Mouse (Mus musculus): ENCODE results near the gene Uhrf2.
"Not testable (repeated sequence)": the region's sequence is repeated elsewhere in the genome, so short reads cannot be mapped to it uniquely, and the experiment has no call there.

The Uhrf2 gene

DNA sequence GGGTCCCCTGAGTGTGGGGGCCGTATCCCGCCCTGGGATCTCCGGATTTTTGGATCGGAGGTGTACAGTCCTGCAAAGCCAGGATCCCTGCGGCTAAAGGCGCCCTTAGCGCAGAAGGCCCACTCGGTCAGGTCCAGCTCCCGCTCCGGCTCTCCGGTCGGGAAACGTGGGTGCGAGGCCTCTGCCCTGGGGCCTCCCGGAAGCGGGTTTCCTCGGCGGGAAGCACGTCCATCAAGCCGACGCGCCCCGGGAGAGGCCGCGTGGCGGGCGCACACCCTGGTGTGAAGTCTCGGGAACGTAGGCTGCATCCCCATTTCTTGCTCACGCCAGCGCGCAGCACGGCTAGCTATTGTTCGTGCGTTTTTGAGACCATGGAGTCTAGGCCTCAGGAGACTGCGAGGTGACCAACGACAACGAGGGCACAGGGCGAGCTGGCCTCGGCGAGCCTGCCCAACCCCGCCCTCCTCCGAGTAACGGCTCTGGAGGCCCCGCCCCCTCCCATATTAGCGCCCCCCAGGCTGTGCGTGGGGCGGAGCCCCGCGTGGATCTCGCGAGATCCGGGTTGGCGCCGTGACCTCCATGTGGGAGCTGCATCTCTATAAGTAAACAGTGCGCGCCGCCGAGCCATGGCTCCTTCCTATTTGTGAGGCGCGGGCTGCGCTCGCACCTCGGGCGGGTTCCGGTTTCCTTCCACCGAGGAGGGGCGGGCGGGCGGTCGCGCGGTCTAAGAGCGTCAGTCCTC, at the start of gene Uhrf2:
Gene Uhrf2, plus strand, starts transcription at position 620 of the 742 bp plus-strand sequence.
- peak; percentile 98 for DNase-seq

DNA sequence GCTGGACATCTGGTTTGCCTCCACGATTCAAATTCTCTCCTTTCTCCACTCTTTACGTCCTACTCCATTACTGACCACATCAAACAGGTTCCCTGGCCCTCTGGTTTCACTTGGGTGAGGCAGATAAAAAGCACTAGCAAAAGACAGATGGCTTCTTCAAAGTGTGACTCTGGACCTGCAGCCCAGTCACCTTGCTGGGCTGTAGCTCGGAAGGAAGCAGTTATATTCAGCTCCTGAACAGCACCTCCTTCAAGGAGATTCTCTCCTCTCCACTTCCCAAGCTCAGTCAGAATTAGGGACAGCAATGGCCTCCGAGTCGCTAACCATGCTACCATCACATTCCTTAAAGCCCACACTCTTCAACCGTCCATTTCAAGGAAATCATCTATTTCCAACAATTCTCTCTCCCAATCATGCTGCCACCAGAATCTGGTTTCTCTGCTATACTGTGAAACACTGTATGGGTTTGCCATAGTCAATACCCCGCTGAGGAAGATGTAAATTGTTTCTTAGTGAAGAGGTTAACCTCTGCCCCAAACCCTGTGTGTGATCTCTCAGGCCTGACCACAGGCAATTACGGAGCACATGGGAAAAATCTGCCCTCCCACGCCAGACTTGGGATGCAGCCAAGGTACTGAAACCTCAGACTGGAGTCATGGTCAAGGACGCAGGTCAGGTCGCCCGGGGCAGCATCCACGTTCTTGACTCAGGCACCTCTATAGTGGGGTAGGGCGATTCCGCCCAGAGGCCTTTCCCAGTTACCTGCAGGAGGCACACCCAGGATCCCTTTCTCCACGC, 45.9 kb upstream of the Uhrf2 start:
- DNase-seq = peak; percentile 5

DNA sequence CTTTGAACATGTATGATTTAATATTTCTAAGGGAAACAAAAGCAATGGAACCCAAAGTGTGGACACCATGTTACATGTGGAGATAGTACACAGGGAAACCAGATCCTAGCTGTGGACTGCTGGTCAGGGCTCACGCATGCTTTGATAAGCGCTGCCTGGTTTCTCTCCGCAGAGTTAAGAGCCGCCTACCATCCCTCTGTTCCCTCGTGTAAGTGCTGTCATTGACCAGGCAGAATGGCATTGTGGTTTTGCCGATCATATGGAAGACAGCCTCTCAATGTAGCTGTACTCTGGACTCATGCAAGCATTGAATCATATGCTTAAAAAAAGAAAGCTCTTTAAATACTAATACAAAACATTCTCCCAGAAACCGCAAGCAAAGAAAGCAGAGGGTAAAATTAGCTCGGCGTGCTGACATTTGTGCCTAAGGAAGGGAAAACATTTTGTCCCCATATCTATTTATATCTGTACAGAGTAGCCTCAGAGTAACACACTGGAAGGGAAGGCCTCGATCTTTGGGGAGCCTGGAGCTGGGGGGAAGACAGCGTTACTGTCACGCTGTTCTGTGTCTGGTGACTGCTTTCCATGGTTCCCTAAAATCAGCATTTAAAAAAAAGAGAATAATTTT, 43.7 kb upstream of the Uhrf2 start:
- DNase-seq = no peak

DNA sequence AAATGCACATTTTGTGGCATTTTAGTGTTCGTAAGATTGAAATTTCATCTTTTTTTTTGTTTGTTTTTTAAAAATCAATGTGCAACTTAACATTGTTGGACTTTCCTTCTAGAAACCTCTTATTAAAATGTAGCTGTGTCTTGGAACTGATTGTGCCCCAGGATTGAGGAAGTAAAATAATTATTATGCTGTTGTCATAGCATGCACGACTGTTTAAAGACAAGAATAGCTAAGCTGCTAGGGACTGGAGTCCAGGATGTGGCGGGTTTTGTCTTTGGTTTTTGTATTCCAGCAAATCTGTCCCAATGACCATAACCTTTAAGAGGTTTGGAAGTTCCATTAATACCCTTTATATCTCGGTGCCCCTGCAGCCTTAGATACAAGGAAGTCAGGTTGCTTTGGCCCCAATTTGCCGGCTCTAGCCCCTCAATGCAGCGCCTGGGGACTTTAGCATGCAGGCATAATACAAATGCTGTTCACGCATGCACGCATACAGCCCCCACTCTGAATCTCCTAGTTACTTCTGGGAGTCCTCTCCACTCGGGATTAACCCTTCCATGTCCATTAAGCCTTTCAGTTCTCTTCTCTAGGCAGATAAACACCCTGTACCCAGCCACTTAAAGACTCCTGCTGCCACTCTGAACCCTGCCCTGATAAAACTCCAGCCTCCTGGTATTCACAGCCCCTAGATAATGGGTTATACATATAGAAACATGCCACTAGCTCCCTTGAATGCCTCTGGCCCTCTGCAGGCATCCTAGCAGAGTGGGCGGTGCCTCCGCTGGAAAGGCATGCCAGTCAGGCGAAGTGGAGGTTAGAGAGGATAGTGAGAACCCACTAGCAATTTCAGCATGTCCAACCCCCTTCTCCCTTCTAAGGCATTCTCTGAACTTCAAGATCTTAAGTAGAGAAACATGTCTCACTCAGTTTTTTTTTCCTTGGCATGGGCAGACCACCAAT, 29.6 kb upstream of the Uhrf2 start:
- DNase-seq = no peak

DNA sequence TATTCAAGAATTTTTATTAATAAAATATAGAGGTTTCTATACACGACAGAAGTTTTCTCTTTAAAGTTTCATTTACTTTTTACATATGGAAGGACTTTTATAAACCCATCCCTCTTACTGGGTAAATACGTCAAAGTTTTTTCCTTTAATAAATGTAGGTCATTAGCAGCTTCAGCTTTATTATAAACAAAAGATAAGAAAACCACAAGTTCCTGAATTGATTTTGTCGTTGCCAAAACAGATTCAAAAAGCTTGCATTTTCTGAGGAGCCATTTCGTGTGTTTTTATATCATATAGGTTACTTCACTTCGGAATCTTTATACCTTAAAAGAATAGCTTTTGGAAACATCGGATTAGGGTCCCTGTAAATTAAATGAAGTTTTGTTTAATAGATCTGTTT, 28.8 kb upstream of the Uhrf2 start:
- no peak for DNase-seq

DNA sequence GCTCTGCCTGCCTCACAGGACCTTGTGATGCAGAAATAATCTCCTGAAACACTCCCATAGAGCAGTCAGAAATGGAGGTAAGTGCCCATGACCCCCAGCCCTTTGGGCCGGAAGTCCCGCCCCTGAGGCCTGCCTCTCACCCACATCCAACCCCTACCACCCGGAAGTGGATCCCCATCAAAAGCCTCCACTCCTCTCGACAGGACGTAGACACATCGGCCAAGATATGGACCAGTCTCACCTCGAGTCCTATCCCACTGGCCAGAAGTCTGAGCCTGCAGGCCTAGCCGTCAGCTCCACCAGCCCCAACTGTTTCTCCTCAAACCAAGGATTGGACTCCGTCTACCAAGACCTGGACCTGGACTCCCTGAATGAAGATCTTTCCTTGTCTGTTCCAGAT, 26.7 kb upstream of the Uhrf2 start, which contains the start of gene Trpd52l3:
Gene Trpd52l3, plus strand, starts transcription at position 170 of the 400 bp plus-strand sequence.
- DNase-seq = no peak

DNA sequence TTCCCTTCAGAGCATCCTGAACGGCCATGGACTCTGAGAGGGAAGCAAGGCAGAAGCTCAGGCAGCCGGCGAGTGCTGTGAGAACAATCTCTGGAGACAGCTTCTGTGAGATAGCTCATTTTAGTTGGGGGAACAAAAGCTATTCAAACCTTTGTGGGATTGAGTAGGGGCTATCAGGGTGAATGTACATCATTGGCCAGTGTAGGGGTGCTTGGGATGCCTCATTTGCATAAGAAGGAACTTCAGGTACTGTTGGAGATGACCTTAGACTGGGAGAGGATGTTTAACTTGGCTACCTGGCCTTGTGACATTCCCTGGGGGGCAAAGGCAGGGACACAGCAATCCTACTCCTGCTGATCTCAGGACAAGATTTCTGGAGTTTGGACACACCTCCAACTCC, 23.9 kb upstream of the Uhrf2 start:
- no peak for DNase-seq

DNA sequence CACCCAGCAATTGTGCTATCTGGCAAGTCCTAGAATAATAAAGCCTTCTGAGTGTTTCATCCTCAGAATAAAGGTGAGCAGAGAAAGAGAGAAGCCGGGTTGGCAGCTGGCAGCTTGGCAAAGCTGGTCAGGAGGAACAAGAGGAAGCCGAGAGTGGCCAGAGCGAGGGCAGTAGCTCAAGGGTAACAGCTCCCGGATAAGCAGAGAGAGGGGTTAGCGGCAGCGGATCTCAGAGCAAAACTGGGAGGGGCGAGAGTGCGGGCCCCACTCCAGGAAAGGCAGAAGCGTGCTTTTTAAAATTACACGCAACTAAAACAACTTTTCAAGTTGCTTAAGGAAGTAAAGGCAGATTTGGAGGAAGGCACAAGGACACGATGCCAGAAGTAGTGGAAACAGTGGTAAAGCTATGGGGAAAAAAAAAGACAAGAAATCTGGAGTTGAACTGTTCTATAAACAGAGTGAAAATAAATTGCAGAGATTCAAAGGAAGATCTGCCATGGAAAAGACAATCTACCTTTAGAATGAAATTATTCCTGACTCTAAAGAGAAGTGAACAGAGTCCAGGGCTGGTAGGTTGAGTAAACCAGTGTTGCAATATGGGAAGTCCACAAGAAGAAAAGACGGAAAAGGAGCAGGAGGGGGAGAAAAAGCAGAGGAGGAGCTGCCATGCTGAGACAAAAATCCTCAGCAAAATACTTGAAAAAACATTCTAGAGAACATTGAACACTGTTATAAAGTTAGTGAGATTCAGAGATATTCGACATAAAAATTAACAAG, 19.6 kb upstream of the Uhrf2 start:
- DNase-seq = no peak

DNA sequence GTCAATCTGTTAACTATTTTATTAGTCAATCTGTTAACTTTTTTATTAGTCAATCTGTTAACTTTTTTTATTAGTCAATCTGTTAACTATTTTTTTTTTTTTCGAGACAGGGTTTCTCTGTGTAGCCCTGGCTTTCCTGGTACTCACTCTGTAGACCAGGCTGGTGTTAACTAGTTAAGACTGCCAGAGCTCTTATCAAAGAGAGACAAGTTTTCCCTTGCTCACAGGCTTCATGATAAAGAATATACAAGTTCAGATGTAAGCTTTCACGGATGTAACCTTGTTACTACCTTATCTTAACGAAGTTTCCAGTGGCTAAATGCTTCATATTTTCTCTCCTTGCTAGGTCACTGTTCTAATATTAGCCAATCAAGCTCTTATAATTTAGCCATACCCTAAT, 16.0 kb upstream of the Uhrf2 start:
- DNase-seq = no peak

DNA sequence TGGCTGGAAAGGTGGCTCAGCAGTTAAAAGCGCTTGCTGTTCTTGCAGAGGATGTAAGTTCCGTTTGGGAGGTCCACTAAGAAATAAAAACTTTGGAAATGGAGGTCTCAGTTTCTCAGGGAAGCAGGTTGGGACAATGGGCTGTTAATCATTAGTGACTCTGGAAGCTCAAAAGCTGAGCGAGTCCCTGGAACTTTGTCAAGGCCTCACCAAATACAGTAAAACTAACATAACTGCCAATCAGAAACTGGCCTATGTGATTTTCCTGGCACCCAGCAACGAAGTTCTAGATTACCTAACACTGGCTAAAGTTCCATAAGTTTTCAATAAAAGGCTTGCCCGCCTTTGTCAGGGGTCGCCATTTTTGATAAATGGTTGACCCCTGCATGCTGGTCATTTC, 14.2 kb upstream of the Uhrf2 start:
- no peak for DNase-seq

DNA sequence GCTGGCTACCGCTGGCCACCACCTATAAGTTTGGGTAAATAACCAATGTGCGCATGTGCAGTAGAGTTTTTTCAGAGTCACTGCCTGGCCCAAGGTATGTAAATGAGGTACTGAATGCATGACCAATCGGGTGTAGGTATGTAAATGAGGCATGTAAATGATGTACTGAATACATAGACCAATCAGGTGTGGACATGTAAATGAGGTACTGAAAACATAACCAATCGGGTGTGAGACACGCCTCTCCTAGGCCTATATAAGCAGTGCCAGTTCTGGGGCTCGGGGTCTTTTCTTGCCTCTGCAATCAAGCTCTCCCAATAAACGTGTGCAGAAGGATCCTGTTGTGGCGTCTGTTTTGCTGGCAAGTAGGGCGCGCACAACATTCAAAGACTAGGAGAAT, 6.9 kb upstream of the Uhrf2 start:
- not testable (repeated sequence) for DNase-seq

DNA sequence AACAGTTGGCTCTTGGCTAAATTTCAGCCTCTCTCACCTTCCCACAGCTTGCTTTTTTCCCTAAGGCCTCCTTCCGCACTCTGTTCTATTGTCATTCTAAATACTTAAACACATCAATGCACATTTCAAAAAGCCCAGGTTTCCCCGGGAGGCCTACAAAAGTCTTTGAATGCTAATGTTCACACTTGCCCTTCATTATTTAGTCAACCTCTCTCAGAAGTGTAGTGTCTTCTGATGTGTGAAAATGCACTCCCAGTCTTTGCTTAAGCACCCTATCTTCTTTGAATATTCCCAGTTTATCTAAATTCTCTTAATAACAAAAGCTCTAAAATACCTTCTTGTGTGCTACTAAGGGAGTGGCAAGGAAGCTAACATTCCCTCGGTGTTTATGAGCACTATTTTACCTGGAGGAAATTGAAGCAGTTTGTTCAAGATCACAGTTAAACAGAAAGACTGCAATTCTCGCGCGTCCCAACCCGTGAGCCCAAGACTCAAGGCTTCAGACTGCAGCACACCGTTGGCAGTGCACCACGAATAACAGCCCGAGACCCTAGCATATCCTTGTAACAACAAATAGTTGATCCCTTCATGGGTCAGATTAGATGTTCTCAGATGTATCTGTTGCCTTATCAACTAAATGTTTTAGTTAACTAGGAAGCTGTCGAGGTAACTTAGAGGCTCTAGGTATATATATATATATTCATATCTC, 1.2 kb upstream of the Uhrf2 start:
- DNase-seq = peak; percentile 58

DNA sequence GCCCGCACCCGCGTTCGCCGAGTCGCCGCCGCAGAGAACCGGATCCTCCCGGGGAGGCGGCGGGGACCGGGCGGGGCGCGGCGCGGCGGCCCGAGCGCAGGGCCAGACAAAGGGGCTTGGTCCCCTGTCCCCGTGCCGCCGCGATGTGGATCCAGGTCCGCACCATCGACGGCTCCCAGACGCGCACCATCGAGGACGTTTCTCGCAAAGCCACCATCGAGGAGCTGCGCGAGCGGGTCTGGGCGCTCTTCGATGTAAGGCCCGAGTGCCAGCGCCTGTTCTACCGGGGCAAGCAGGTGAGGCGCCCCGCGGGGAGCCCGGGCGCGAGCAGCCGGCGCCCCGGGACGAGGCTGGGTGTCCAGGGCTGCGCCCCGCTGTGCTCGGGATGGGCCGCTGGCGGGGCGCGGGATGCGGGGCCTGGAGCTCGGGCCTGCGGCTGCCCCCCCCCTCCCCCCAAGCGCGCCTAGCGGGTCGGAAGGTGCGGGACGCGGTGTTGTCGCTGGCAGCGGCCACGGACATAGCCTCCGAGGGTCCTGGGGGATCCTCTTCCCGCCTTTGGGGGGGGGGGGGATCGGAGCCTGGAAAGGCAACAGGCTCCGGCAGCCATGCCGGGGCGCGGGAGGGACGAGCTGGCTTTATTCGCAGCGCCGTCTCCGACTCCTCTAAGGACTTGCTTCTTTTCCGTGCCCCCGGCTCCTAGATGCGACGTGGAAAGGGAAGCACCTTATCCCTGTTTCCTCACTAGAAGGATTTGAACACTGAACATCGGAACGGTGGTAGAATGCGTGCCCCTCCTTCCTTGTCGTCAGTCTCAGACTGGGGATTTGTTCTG, 539 bp downstream of the Uhrf2 start:
- DNase-seq = peak; percentile 54

DNA sequence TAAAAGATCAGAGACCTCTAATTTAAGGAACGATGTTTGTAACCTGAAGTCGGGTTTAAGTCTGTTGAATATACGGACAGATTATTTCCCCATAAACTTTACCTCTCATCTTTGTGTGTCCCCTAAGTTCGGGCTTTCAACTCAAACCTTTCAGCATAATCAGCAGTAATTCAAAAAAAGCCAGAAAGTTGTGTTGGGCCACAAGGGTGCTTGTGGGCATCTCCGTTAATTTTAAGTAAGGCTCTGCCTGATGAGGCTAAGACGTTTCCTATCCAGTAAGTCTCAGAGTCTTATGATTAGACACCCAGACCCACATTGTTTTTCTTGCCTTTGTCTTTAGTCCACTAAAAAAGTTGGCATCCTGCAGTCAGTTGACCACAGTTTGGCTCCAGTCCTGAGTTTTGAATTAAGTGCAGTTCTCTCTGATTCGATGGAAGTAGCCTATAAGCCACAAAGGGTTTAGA, 1.2 kb downstream of the Uhrf2 start:
- peak; percentile 17 for DNase-seq

DNA sequence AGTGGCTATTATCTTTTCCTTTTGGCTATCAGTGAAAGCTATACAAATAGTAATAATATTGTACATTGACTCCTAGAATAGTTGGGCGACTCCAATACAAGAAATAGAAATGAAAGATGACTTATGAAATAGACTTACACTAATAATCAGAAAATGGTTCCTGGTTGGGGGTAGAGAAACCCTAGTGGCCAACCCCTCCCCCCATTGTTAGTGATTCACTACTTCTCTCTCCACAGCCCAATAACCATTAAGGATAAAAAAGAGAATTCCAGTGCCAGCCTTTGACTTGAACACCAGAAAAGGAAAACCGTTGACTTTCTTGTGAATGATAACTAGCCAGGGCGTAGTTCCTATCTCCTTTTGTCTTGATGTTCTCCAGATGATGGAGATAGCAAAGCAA, 1.9 kb downstream of the Uhrf2 start:
- no peak for DNase-seq

DNA sequence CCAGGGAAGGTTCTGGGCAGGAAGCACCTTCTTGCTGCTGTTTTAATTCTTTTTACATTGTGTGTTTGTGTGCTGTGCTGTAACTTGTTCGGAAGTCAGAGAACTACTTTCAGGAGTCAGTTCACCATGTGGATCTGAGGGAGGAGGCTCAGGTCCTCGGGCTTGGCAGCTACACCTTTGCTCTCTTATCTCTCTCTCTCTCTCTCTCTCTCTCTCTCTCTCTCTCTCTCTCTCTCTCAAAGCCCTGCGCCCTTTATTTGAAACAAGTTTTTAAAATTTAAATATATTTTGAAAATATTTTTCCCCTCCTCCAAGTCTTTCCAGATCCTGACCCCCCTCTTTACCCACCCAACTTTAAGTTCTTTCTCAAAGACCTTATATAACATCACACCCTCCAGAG, 5.0 kb downstream of the Uhrf2 start:
- no peak for DNase-seq

DNA sequence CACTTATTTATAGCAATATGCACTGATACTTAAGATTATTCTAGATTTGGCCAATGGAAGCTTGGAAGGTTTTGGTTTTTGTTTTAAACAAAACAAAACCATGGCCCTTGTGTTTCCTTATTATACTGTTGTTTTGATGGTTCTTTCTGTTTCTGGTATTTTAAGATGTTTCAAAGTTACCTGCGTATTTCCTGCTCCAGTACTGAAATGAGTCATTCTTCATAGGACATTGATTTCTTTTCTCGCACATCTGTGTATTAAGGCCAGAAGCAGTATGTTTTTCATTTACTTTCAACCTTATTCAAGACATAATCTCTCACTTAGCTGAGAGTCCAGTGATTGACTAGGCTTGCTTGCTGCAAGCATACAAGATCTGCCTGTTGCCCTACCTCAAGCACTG, 13.4 kb downstream of the Uhrf2 start:
- no peak for DNase-seq

DNA sequence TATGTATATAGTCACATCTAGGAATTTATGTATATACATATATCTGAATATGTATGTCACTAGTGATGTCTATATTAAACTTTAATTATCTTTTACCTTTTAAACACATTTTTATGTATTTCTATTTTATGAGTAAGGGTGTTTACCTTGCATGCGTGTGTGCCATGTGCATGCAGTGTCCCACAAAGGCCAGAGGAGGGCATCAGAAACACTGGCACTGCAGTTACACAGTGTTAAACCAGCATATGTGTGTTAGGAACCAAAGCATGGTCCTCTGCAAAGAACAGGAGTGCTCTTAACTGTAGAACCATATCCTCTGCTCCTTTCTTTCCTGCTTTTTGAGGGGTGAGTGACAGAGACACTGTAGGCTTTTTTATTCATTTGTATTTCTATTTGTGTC, 14.3 kb downstream of the Uhrf2 start:
- DNase-seq = no peak

DNA sequence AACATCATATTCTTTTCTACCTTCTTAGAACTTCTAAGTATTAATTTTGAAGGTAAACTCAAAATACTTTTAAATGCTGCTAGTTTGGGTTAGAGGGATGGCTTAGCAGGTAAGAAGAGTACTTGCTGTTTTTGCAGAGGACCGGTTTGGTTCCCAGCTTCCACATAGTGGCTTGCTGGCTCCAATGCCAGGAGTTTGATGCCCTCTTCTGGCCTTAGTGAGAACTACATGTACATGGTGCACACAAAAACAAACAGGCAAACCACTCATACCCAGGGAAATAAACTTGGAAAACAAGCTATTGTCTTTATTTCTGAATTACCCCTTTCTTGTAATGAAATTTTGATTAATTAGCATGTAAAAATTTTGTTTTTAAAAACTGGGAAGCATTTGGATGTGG, 15.5 kb downstream of the Uhrf2 start:
- DNase-seq = peak; percentile 31

DNA sequence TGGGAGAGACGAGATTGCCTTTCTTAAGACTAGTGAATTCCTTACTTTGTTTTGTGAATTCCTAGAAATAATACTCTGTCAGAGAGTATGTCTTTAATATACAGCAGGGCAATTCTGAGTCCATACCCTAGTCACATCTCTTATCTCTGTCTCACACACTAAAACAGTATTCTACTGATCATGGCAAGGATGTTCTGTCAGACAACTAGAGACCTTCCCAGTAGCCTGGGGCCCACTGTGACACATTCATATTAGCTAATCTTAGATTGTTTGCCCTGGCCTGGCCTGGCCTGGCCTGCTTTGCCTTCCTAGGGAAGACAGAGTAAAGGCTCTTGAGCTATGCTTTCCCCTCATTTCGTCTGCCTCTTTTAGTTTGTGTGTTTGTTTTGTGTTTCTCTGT, 20.3 kb downstream of the Uhrf2 start:
- DNase-seq = no peak
